Mouse (Mus musculus) MEL (cell line): Measurements from ENCODE around the gene Ly6g6c.

Source experiments
- CTCF ChIP-seq, 3 experiments: IDR thresholded peaks in 2 of 3; conservative IDR thresholded peaks in 1 of 3; 2 replicates each; pipeline ENCODE4 v1.5.1; 2011 to 2012; ENCODE audit warnings: low read length in 3 of 3, low read depth in 2 of 3, mild to moderate bottlenecking in 2 of 3, improper control_type of control experiment in 1 of 3, inconsistent platforms in 1 of 3, mixed read lengths in 1 of 3, moderate library complexity in 1 of 3; ENCODE audit not compliant: control insufficient read depth in 1 of 3, insufficient read depth in 1 of 3, poor library complexity in 1 of 3, severe bottlenecking in 1 of 3
- ELF1 ChIP-seq: IDR thresholded peaks from 2 replicates; pipeline ENCODE4 v1.6.1; 2014; ENCODE audit warnings: low read depth, mild to moderate bottlenecking, inconsistent platforms, low read length, improper control_type of control experiment, moderate library complexity
- GABPA ChIP-seq: IDR thresholded peaks from 2 replicates; pipeline ENCODE4 v1.6.1; 2012; ENCODE audit warnings: low read depth, mild to moderate bottlenecking, inconsistent platforms, low read length, improper control_type of control experiment, moderate library complexity
- MAFK ChIP-seq: IDR thresholded peaks from 2 replicates; pipeline ENCODE4 v1.6.1; 2011; ENCODE audit warnings: low read depth, mild to moderate bottlenecking, low read length, improper control_type of control experiment, borderline replicate concordance
- MXI1 ChIP-seq: IDR thresholded peaks from 2 replicates; pipeline ENCODE4 v1.6.1; 2011; ENCODE audit warnings: mild to moderate bottlenecking, low read depth, low read length, improper control_type of control experiment
- NRF1 ChIP-seq: IDR thresholded peaks from 2 replicates; pipeline ENCODE4 v1.6.1; 2014; ENCODE audit warnings: low read depth, mild to moderate bottlenecking, inconsistent platforms, low read length, improper control_type of control experiment, moderate library complexity; ENCODE audit not compliant: poor library complexity, insufficient read depth, severe bottlenecking
- POLR2A ChIP-seq, 2 experiments: IDR thresholded peaks; 2 replicates each; pipeline ENCODE4 v1.6.1; 2011 to 2012; ENCODE audit warnings: low read length in 2 of 2, mild to moderate bottlenecking in 2 of 2, control low read depth in 1 of 2, improper control_type of control experiment in 1 of 2, low read depth in 1 of 2, moderate library complexity in 1 of 2; ENCODE audit not compliant: control insufficient read depth in 1 of 2, insufficient read depth in 1 of 2, poor library complexity in 1 of 2
- POLR2AphosphoS2 ChIP-seq: IDR thresholded peaks from 2 replicates; pipeline ENCODE4 v1.6.1; 2011; ENCODE audit warnings: low read length, improper control_type of control experiment
- TAL1 ChIP-seq: IDR thresholded peaks from 2 replicates; pipeline ENCODE4 v1.6.1; 2012; ENCODE audit warnings: mild to moderate bottlenecking, inconsistent platforms, low read length, moderate library complexity, mixed read lengths
- TBP ChIP-seq: IDR thresholded peaks from 2 replicates; pipeline ENCODE4 v1.8.0; 2011; ENCODE audit warnings: low read depth, low read length, improper control_type of control experiment

- TF ChIP-seq CTCF (IDR thresholded peaks at IDR 0.05 in 2 of 3, conservative IDR thresholded peaks at IDR 0.05 in 1 of 3; ENCODE audit: control insufficient read depth in 1 of 3, insufficient read depth in 1 of 3, low read depth in 2 of 3, low read length in 3 of 3, poor library complexity in 1 of 3, severe bottlenecking in 1 of 3) (no peak), MXI1 (no peak), MAFK (no peak), GABPA (no peak), NRF1 (no peak), POLR2AphosphoS2 (no peak), POLR2A (IDR thresholded peaks at IDR 0.05; ENCODE audit: control insufficient read depth in 1 of 2, insufficient read depth in 1 of 2, low read depth in 1 of 2, low read length in 2 of 2, poor library complexity in 1 of 2) (no peak), TAL1 (no peak), ELF1 (no peak), TBP (no peak)
Measured at GRCm38 (mm10) chr17:35020551-35020950, 44.6 kb upstream of the Ly6g6c start.
